Mouse (Mus musculus): ENCODE data around the gene Sgip1. TPM values are rescaled to one million over a fixed set of nuclear protein-coding genes. Genes with fewer than 3 reads are reported as not detected.

Sgip1 gene
- polyA plus RNA-seq, 1 experiment from 2014 or later = 78.3 TPM

- H3K27me3 ChIP-seq (replicated peaks) = no peaks in the 10 kb centered on the region
- H3K9me3 ChIP-seq (replicated peaks) = no peaks in the 10 kb centered on the region
- no peak overlapping the region for H3K27ac ChIP-seq (replicated peaks)
- no peak overlapping the region for H3K4me3 ChIP-seq (replicated peaks)
- no peaks in the 10 kb centered on the region for H3K36me3 ChIP-seq
- H3K4me2 ChIP-seq = no peak overlapping the region
- no peak overlapping the region for H3K9ac ChIP-seq (replicated peaks)
- 79% methylated on average over 4 of the region's 4 CpGs for WGBS
- peaks cover 8% of the 10 kb centered on the region; the same call in 1 of the 2 replicates for H3K4me1 ChIP-seq
- ATAC-seq (ENCODE audit: low FRiP score) = no peak
These were observed 80.7 kb downstream of the Sgip1 start for GRCm38 (mm10) chr4:102821786-102822185.

GRCm38 (mm10) chr4:102824494-102824893 lies 83.4 kb downstream of the Sgip1 start:
- H3K27me3 ChIP-seq (replicated peaks) = no peaks in the 10 kb centered on the region
- H3K9ac ChIP-seq (replicated peaks) = no peak overlapping the region
- no peak for ATAC-seq (ENCODE audit: low FRiP score)
- H3K4me3 ChIP-seq (replicated peaks) = no peak overlapping the region
- no peak overlapping the region for H3K27ac ChIP-seq (replicated peaks)
- H3K4me2 ChIP-seq = no peak overlapping the region
- H3K36me3 ChIP-seq = no peaks in the 10 kb centered on the region
- peaks cover 11% of the 10 kb centered on the region; the same call in 1 of the 2 replicates for H3K4me1 ChIP-seq
- no peaks in the 10 kb centered on the region for H3K9me3 ChIP-seq (replicated peaks)
- WGBS = 71% methylated on average over 2 of the region's 2 CpGs

- Histone ChIP-seq H3K9ac (replicated peaks) (no peak overlapping the region), H3K9me3 (replicated peaks) (no peaks in the 10 kb centered on the region), H3K4me1 (peaks cover 11% of the 10 kb centered on the region; the same call in 1 of the 2 replicates), H3K27me3 (replicated peaks) (no peaks in the 10 kb centered on the region), H3K27ac (replicated peaks) (no peak overlapping the region), H3K4me3 (replicated peaks) (no peak overlapping the region), H3K4me2 (no peak overlapping the region), H3K36me3 (no peaks in the 10 kb centered on the region)
- WGBS = 56% methylated on average over 2 of the region's 2 CpGs
- no peak for ATAC-seq (ENCODE audit: low FRiP score)
These were observed 85.1 kb downstream of the Sgip1 start for GRCm38 (mm10) chr4:102826159-102826558.

- no peak overlapping the region for H3K4me3 ChIP-seq (replicated peaks)
- H3K4me2 ChIP-seq = no peak overlapping the region
- no peaks in the 10 kb centered on the region for H3K9me3 ChIP-seq (replicated peaks)
- 75% methylated on average over 2 of the region's 2 CpGs for WGBS
- H3K27me3 ChIP-seq (replicated peaks) = no peaks in the 10 kb centered on the region
- H3K27ac ChIP-seq (replicated peaks) = no peak overlapping the region
- no peak overlapping the region for H3K9ac ChIP-seq (replicated peaks)
- H3K4me1 ChIP-seq = peaks cover 8% of the 10 kb centered on the region; the same call in 1 of the 2 replicates
- H3K36me3 ChIP-seq = no peaks in the 10 kb centered on the region
- no peak for ATAC-seq (ENCODE audit: low FRiP score)
These were observed 87.4 kb downstream of the Sgip1 start for GRCm38 (mm10) chr4:102828518-102828917.

- Histone ChIP-seq H3K27me3 (replicated peaks) (no peaks in the 10 kb centered on the region), H3K9me3 (replicated peaks) (no peaks in the 10 kb centered on the region), H3K4me3 (replicated peaks) (no peak overlapping the region), H3K27ac (replicated peaks) (no peak overlapping the region), H3K4me1 (0 out of 2 replicates have a peak, but pooled peaks cover 2% of the 10 kb centered on the region), H3K4me2 (no peak overlapping the region), H3K9ac (replicated peaks) (no peak overlapping the region), H3K36me3 (no peaks in the 10 kb centered on the region)
- WGBS = 65% methylated on average over 1 of the region's 1 CpGs
- ATAC-seq (ENCODE audit: low FRiP score) = no peak
These were observed 92.1 kb downstream of the Sgip1 start for GRCm38 (mm10) chr4:102833191-102833590.

GRCm38 (mm10) chr4:102833726-102834125 lies 92.6 kb downstream of the Sgip1 start:
- H3K4me1 ChIP-seq = no peaks in the 10 kb centered on the region
- no peak for ATAC-seq (ENCODE audit: low FRiP score)
- no peaks in the 10 kb centered on the region for H3K36me3 ChIP-seq
- no peak overlapping the region for H3K4me3 ChIP-seq (replicated peaks)
- 61% methylated on average over 2 of the region's 2 CpGs for WGBS
- H3K4me2 ChIP-seq = no peak overlapping the region
- H3K27me3 ChIP-seq (replicated peaks) = no peaks in the 10 kb centered on the region
- no peaks in the 10 kb centered on the region for H3K9me3 ChIP-seq (replicated peaks)
- no peak overlapping the region for H3K9ac ChIP-seq (replicated peaks)
- H3K27ac ChIP-seq (replicated peaks) = no peak overlapping the region

GRCm38 (mm10) chr4:102834710-102835109 lies 93.6 kb downstream of the Sgip1 start:
- no peaks in the 10 kb centered on the region for H3K27me3 ChIP-seq (replicated peaks)
- no peak for ATAC-seq (ENCODE audit: low FRiP score)
- WGBS = 68% methylated on average over 1 of the region's 1 CpGs
- H3K4me3 ChIP-seq (replicated peaks) = no peak overlapping the region
- H3K36me3 ChIP-seq = no peaks in the 10 kb centered on the region
- no peaks in the 10 kb centered on the region for H3K9me3 ChIP-seq (replicated peaks)
- H3K27ac ChIP-seq (replicated peaks) = no peak overlapping the region
- no peak overlapping the region for H3K4me2 ChIP-seq
- H3K4me1 ChIP-seq = no peaks in the 10 kb centered on the region
- no peak overlapping the region for H3K9ac ChIP-seq (replicated peaks)

- Histone ChIP-seq H3K9ac (replicated peaks) (no peak overlapping the region), H3K9me3 (replicated peaks) (no peaks in the 10 kb centered on the region), H3K4me1 (peaks cover 17% of the 10 kb centered on the region), H3K36me3 (peaks cover 4% of the 10 kb centered on the region; the same call in 1 of the 2 replicates), H3K27me3 (replicated peaks) (no peaks in the 10 kb centered on the region), H3K4me2 (no peak overlapping the region), H3K27ac (replicated peaks) (peak overlapping the region; percentile 62), H3K4me3 (replicated peaks) (no peak overlapping the region)
- 79% methylated on average over 7 of the region's 7 CpGs for WGBS
- ATAC-seq (ENCODE audit: low FRiP score) = no peak
These were observed 99.1 kb downstream of the Sgip1 start for GRCm38 (mm10) chr4:102840062-102840798.

GRCm38 (mm10) chr4:102840956-102841729 lies 100.0 kb downstream of the Sgip1 start:
- Histone ChIP-seq H3K27me3 (replicated peaks) (no peaks in the 10 kb centered on the region), H3K27ac (replicated peaks) (peak overlapping the region; percentile 62), H3K4me2 (no peak overlapping the region), H3K4me1 (peaks cover 17% of the 10 kb centered on the region), H3K9ac (replicated peaks) (no peak overlapping the region), H3K4me3 (replicated peaks) (no peak overlapping the region), H3K36me3 (peaks cover 4% of the 10 kb centered on the region; the same call in 1 of the 2 replicates), H3K9me3 (replicated peaks) (no peaks in the 10 kb centered on the region)
- ATAC-seq (ENCODE audit: low FRiP score) = no peak
- 56% methylated on average over 11 of the region's 11 CpGs for WGBS

- 0 out of 2 replicates have a peak, but pooled peaks cover 2% of the 10 kb centered on the region for H3K36me3 ChIP-seq
- no peak overlapping the region for H3K27ac ChIP-seq (replicated peaks)
- H3K4me2 ChIP-seq = no peak overlapping the region
- H3K4me3 ChIP-seq (replicated peaks) = no peak overlapping the region
- H3K27me3 ChIP-seq (replicated peaks) = no peaks in the 10 kb centered on the region
- 94% methylated on average over 6 of the region's 6 CpGs for WGBS
- H3K4me1 ChIP-seq = peaks cover 13% of the 10 kb centered on the region
- no peaks in the 10 kb centered on the region for H3K9me3 ChIP-seq (replicated peaks)
- ATAC-seq (ENCODE audit: low FRiP score) = no peak
- no peak overlapping the region for H3K9ac ChIP-seq (replicated peaks)
These were observed 109.4 kb downstream of the Sgip1 start for GRCm38 (mm10) chr4:102850498-102850897.

GRCm38 (mm10) chr4:102851161-102851560 lies 110.1 kb downstream of the Sgip1 start:
- Histone ChIP-seq H3K4me1 (peaks cover 13% of the 10 kb centered on the region), H3K9me3 (replicated peaks) (no peaks in the 10 kb centered on the region), H3K4me2 (no peak overlapping the region), H3K9ac (replicated peaks) (no peak overlapping the region), H3K4me3 (replicated peaks) (no peak overlapping the region), H3K36me3 (0 out of 2 replicates have a peak, but pooled peaks cover 2% of the 10 kb centered on the region), H3K27ac (replicated peaks) (no peak overlapping the region), H3K27me3 (replicated peaks) (no peaks in the 10 kb centered on the region)
- no peak for ATAC-seq (ENCODE audit: low FRiP score)
- WGBS = 50% methylated on average over 1 of the region's 1 CpGs

GRCm38 (mm10) chr4:102852290-102852689 lies 111.2 kb downstream of the Sgip1 start:
- 81% methylated on average over 3 of the region's 3 CpGs for WGBS
- 0 out of 2 replicates have a peak, but pooled peaks cover 6% of the 10 kb centered on the region for H3K36me3 ChIP-seq
- no peak overlapping the region for H3K27ac ChIP-seq (replicated peaks)
- ATAC-seq (ENCODE audit: low FRiP score) = no peak
- H3K9ac ChIP-seq (replicated peaks) = no peak overlapping the region
- no peaks in the 10 kb centered on the region for H3K9me3 ChIP-seq (replicated peaks)
- H3K4me1 ChIP-seq = peaks cover 13% of the 10 kb centered on the region
- no peak overlapping the region for H3K4me2 ChIP-seq
- H3K4me3 ChIP-seq (replicated peaks) = no peak overlapping the region
- no peaks in the 10 kb centered on the region for H3K27me3 ChIP-seq (replicated peaks)
